ENCODE assay signal across 8 mouse cellular contexts in genomic region chr2:30657674-30658479, GRCm38 (mm10).
DNase-seq lines count a peak whose midpoint lies in the region; ATAC-seq lines count a peak whose summit lies in the region.

No protein-coding gene starts in this region.

- no peaks in the 10 kb centered on the region for H3K36me3 ChIP-seq in forebrain, embryonic 12.5 days (replicated peaks)
- H3K36me3 ChIP-seq in hindbrain, embryonic 16.5 days (ENCODE audit: control insufficient read depth, insufficient read depth, low read length), result no peaks in the 10 kb centered on the region
- no peaks in the 10 kb centered on the region for H3K36me3 ChIP-seq in liver, embryonic 13.5 days
- H3K36me3 ChIP-seq in neural tube, embryonic 14.5 days (ENCODE audit: control insufficient read depth, insufficient read depth, low read length), result no peaks in the 10 kb centered on the region

- H3K4me1 ChIP-seq in forebrain, embryonic 12.5 days, result peaks cover 79% of the 10 kb centered on the region
- H3K4me1 ChIP-seq in hindbrain, embryonic 16.5 days (ENCODE audit: control insufficient read depth, insufficient read depth, low read depth, low read length), result peaks cover 67% of the 10 kb centered on the region
- peaks cover 43% of the 10 kb centered on the region for H3K4me1 ChIP-seq in liver, embryonic 13.5 days (replicated peaks)
- peaks cover 63% of the 10 kb centered on the region for H3K4me1 ChIP-seq in neural tube, embryonic 14.5 days (ENCODE audit: control insufficient read depth, insufficient read depth, low read length)

- H3K27ac ChIP-seq in forebrain, embryonic 12.5 days, result peak overlapping the region; percentile 99
- H3K27ac ChIP-seq in hindbrain, embryonic 16.5 days (ENCODE audit: low read depth, low read length), result peak overlapping the region; percentile 97
- peak overlapping the region; percentile 60 for H3K27ac ChIP-seq in liver, embryonic 13.5 days
- peak overlapping the region; percentile 100 for H3K27ac ChIP-seq in neural tube, embryonic 14.5 days (ENCODE audit: low read depth, low read length)

- no peaks in the 10 kb centered on the region for H3K27me3 ChIP-seq in forebrain, embryonic 12.5 days
- no peaks in the 10 kb centered on the region for H3K27me3 ChIP-seq in hindbrain, embryonic 16.5 days (replicated peaks; ENCODE audit: control insufficient read depth, insufficient read depth, low read length)
- no peaks in the 10 kb centered on the region for H3K27me3 ChIP-seq in liver, embryonic 13.5 days
- H3K27me3 ChIP-seq in neural tube, embryonic 14.5 days (ENCODE audit: control insufficient read depth, insufficient read depth, low read length), result no peaks in the 10 kb centered on the region

- peak overlapping the region; percentile 59 for H3K9ac ChIP-seq in forebrain, embryonic 12.5 days
- peak overlapping the region; percentile 63 for H3K9ac ChIP-seq in hindbrain, embryonic 16.5 days (ENCODE audit: low read depth, low read length)
- H3K9ac ChIP-seq in liver, embryonic 13.5 days, result peak overlapping the region; percentile 66
- H3K9ac ChIP-seq in neural tube, embryonic 14.5 days (replicated peaks; ENCODE audit: low read depth, low read length), result peak overlapping the region; percentile 65

- under 1% methylated on average over 42 of the region's 42 CpGs for WGBS in forebrain, embryonic 12.5 days
- WGBS in hindbrain, embryonic 16.5 days, result 1% methylated on average over 42 of the region's 42 CpGs
- WGBS in liver, embryonic 13.5 days (ENCODE audit: insufficient replicate concordance), result 5% methylated on average over 42 of the region's 42 CpGs
- WGBS in neural tube, embryonic 14.5 days, result under 1% methylated on average over 41 of the region's 42 CpGs

- H3K9me3 ChIP-seq in forebrain, embryonic 12.5 days, result no peaks in the 10 kb centered on the region
- H3K9me3 ChIP-seq in hindbrain, embryonic 16.5 days (ENCODE audit: control insufficient read depth, low read length), result no peaks in the 10 kb centered on the region
- H3K9me3 ChIP-seq in liver, embryonic 13.5 days (replicated peaks), result no peaks in the 10 kb centered on the region
- H3K9me3 ChIP-seq in neural tube, embryonic 14.5 days (ENCODE audit: control insufficient read depth, low read length), result no peaks in the 10 kb centered on the region

- H3K4me3 ChIP-seq in forebrain, embryonic 12.5 days (replicated peaks), result peak overlapping the region; percentile 32
- H3K4me3 ChIP-seq in hindbrain, embryonic 16.5 days (ENCODE audit: low read length), result peak overlapping the region; percentile 32
- peak overlapping the region; percentile 62 for H3K4me3 ChIP-seq in liver, embryonic 13.5 days (replicated peaks)
- peak overlapping the region; percentile 27 for H3K4me3 ChIP-seq in neural tube, embryonic 14.5 days (ENCODE audit: low read depth, low read length)

- ATAC-seq in forebrain, embryonic 12.5 days (ENCODE audit: low FRiP score), result peak; percentile 53
- ATAC-seq in hindbrain, embryonic 16.5 days, result peak; percentile 37
- no peak for ATAC-seq in liver, embryonic 13.5 days (ENCODE audit: low read depth)
- peak; percentile 36; the same call in 1 of the 2 replicates for ATAC-seq in neural tube, embryonic 14.5 days (ENCODE audit: low read depth)

- peak overlapping the region; percentile 55 for H3K4me2 ChIP-seq in forebrain, embryonic 12.5 days
- peak overlapping the region; percentile 59 for H3K4me2 ChIP-seq in hindbrain, embryonic 16.5 days (ENCODE audit: low read length)
- H3K4me2 ChIP-seq in liver, embryonic 13.5 days, result peak overlapping the region; percentile 85
- peak overlapping the region; percentile 62 for H3K4me2 ChIP-seq in neural tube, embryonic 14.5 days (ENCODE audit: low read depth, low read length)

- peak; percentile 69 to 73 for DNase-seq in right cerebral cortex, postnatal 10 days (ENCODE audit: low spot score in 2 of 2)
- no peak for DNase-seq in right cerebral cortex, postnatal 36 days (ENCODE audit: low spot score in 2 of 2)
- peak; percentile 91 for DNase-seq in adrenal gland, adult 2 months
- no peak for DNase-seq in liver, embryonic 13.5 days
- DNase-seq in yolk sac, embryonic 10.5 days (ENCODE audit: low spot score), result peak; percentile 81

Comparison
In these comparisons a context has a peak if more than half of its experiments do, and no peak if none do; other contexts are left out.
1. DNase-seq: peak in right cerebral cortex, postnatal 10 days (2 of 2), adrenal gland, adult 2 months (single experiment) and yolk sac, embryonic 10.5 days (single experiment); none in right cerebral cortex, postnatal 36 days (0 of 2) and liver, embryonic 13.5 days (single experiment).
2. Peak in every context shown above with its lines, with median percentiles within 50 percentile points of each other: H3K27ac ChIP-seq, H3K4me2 ChIP-seq, H3K4me3 ChIP-seq and H3K9ac ChIP-seq.